Mouse (Mus musculus) heart, embryonic 14.5 days (tissue): ENCODE data around the gene Neurog2. TPM values are rescaled to one million over a fixed set of nuclear protein-coding genes. Genes with fewer than 3 reads are reported as not detected.

Source experiments
- ATAC-seq: fragments of 200-750 bp; cut with Nextera tagmentation; 2 replicates; pipeline ENCODE4 v1.8.0; 2017; ENCODE audit warnings: low read depth, moderate TSS enrichment; ENCODE audit not compliant: insufficient number of reproducible peaks, insufficient read depth, low FRiP score
- H3K27ac ChIP-seq, 2 experiments: fragments of 200-500 bp in 1 of 2; fragments of 300-500 bp in 1 of 2; sonication (generic) in 1 of 2; replicated peaks in 1 of 2; 2 replicates each; pipeline ENCODE4 v1.5.1; 2012 to 2014; ENCODE audit warnings: low read depth in 2 of 2, low read length in 2 of 2, control low read depth in 1 of 2, mild to moderate bottlenecking in 1 of 2, mixed read lengths in 1 of 2; ENCODE audit not compliant: control insufficient read depth in 1 of 2, insufficient read depth in 1 of 2
- H3K27me3 ChIP-seq: fragments of 300-500 bp; sonication (generic); 2 replicates; pipeline ENCODE4 v1.6.1; 2014; ENCODE audit warnings: mild to moderate bottlenecking, low read length, control low read depth; ENCODE audit not compliant: control insufficient read depth, insufficient read depth
- H3K36me3 ChIP-seq: fragments of 300-500 bp; sonication (generic); 2 replicates; pipeline ENCODE4 v1.6.1; 2014; ENCODE audit warnings: mild to moderate bottlenecking, control low read depth, low read length, mixed read lengths; ENCODE audit not compliant: control insufficient read depth, insufficient read depth
- H3K4me1 ChIP-seq, 2 experiments: fragments of 200-500 bp in 1 of 2; fragments of 300-500 bp in 1 of 2; sonication (generic) in 1 of 2; 2 replicates each; pipeline ENCODE4 v1.6.1; 2012 to 2014; ENCODE audit warnings: low read length in 2 of 2, control low read depth in 1 of 2, mixed read lengths in 1 of 2; ENCODE audit not compliant: control insufficient read depth in 2 of 2, insufficient read depth in 2 of 2
- H3K4me2 ChIP-seq: fragments of 300-500 bp; sonication (generic); 2 replicates; pipeline ENCODE4 v1.6.1; 2014; ENCODE audit warnings: mild to moderate bottlenecking, low read length
- H3K4me3 ChIP-seq, 2 experiments: fragments of 200-500 bp in 1 of 2; fragments of 300-500 bp in 1 of 2; sonication (generic) in 1 of 2; 2 replicates each; pipeline ENCODE4 v1.5.1; 2012 to 2014; ENCODE audit warnings: low read length in 2 of 2, mild to moderate bottlenecking in 2 of 2, control low read depth in 1 of 2, low read depth in 1 of 2, moderate library complexity in 1 of 2; ENCODE audit not compliant: control insufficient read depth in 1 of 2, insufficient read depth in 1 of 2
- H3K9ac ChIP-seq: fragments of 300-500 bp; sonication (generic); 2 replicates; pipeline ENCODE4 v1.6.1; 2014; ENCODE audit warnings: mild to moderate bottlenecking, low read length
- H3K9me3 ChIP-seq: fragments of 300-500 bp; sonication (generic); 2 replicates; pipeline ENCODE4 v1.6.1; 2016; ENCODE audit warnings: low read length, control low read depth; ENCODE audit not compliant: control insufficient read depth
- WGBS: fragments of 180-500 bp; shearing (Covaris S2); extraction: QIAGEN DNeasy Blood & Tissue Kit; methylation state at CpG from one replicate; pipeline ENCODE4 v1.1.7; 2014; 5-methylcytosine and 5-hydroxymethylcytosine counted together
- polyA plus RNA-seq: library from polyadenylated mRNA; unstranded; fragments of >200 nt; fragmentation: Nextera tagmentation; extraction: Ambion mirVana; gene quantifications from 2 replicates; pipeline ENCODE4 v1.2.1, GENCODE M21; 2014

The Neurog2 gene
- polyA plus RNA-seq, 1 experiment from 2014 or later: not detected

GRCm38 (mm10) chr3:127627956-127628310, 5.0 kb upstream of the Neurog2 start:
- Histone ChIP-seq H3K4me1 (peaks cover 0 to 21% of the 10 kb centered on the region in 2 experiments; a peak in 3 of 4 replicates), H3K4me3 (0 out of 4 replicates have a peak overlapping the region, but pooled peaks of 1 of the 2 experiments have one; percentile 6), H3K9me3 (no peaks in the 10 kb centered on the region), H3K27ac (no peak overlapping the region), H3K36me3 (no peaks in the 10 kb centered on the region), H3K4me2 (0 out of 2 replicates have a peak overlapping the region, but pooled peaks have one; percentile 25), H3K9ac (no peak overlapping the region), H3K27me3 (peaks cover 88% of the 10 kb centered on the region)
- under 1% methylated on average over 9 of the region's 9 CpGs for WGBS
- ATAC-seq: no peak

GRCm38 (mm10) chr3:127628311-127629184, 4.4 kb upstream of the Neurog2 start:
- Histone ChIP-seq H3K4me3 (0 out of 4 replicates have a peak overlapping the region, but pooled peaks of 1 of the 2 experiments have one; percentile 6), H3K36me3 (no peaks in the 10 kb centered on the region), H3K9ac (no peak overlapping the region), H3K4me2 (0 out of 2 replicates have a peak overlapping the region, but pooled peaks have one; percentile 25), H3K9me3 (no peaks in the 10 kb centered on the region), H3K27ac (no peak overlapping the region), H3K27me3 (peaks cover 94% of the 10 kb centered on the region), H3K4me1 (peaks cover 0 to 27% of the 10 kb centered on the region in 2 experiments; a peak in 3 of 4 replicates)
- no peak for ATAC-seq
- 3% methylated on average over 37 of the region's 37 CpGs for WGBS

- WGBS: 13% methylated on average over 1 of the region's 1 CpGs
- Histone ChIP-seq H3K4me1 (peaks cover 2 to 33% of the 10 kb centered on the region in 2 experiments; a peak in 3 of 4 replicates), H3K4me3 (no peak overlapping the region), H3K4me2 (no peak overlapping the region), H3K36me3 (no peaks in the 10 kb centered on the region), H3K9me3 (no peaks in the 10 kb centered on the region), H3K9ac (no peak overlapping the region), H3K27ac (no peak overlapping the region), H3K27me3 (peaks cover 97% of the 10 kb centered on the region)
- ATAC-seq: no peak
Observed at GRCm38 (mm10) chr3:127630190-127630589, 2.7 kb upstream of the Neurog2 start.

GRCm38 (mm10) chr3:127630735-127631372, 2.1 kb upstream of the Neurog2 start:
- no peak overlapping the region for H3K27ac ChIP-seq
- no peak overlapping the region for H3K9ac ChIP-seq
- 9% methylated on average over 17 of the region's 17 CpGs for WGBS
- peaks cover 2 to 28% of the 10 kb centered on the region in 2 experiments; a peak in 3 of 4 replicates for H3K4me1 ChIP-seq
- H3K4me3 ChIP-seq: no peak overlapping the region
- H3K9me3 ChIP-seq: no peaks in the 10 kb centered on the region
- ATAC-seq: no peak
- no peak overlapping the region for H3K4me2 ChIP-seq
- H3K27me3 ChIP-seq: peaks cover 95% of the 10 kb centered on the region
- H3K36me3 ChIP-seq: no peaks in the 10 kb centered on the region

GRCm38 (mm10) chr3:127631582-127631981, 1.4 kb upstream of the Neurog2 start:
- Histone ChIP-seq H3K4me3 (no peak overlapping the region), H3K9me3 (no peaks in the 10 kb centered on the region), H3K4me2 (no peak overlapping the region), H3K27ac (no peak overlapping the region), H3K9ac (no peak overlapping the region), H3K27me3 (peaks cover 94% of the 10 kb centered on the region), H3K4me1 (peaks cover 2 to 28% of the 10 kb centered on the region in 2 experiments; a peak in 3 of 4 replicates), H3K36me3 (no peaks in the 10 kb centered on the region)
- ATAC-seq: no peak
- WGBS: 1% methylated on average over 10 of the region's 10 CpGs

GRCm38 (mm10) chr3:127632531-127632930, 404 bp upstream of the Neurog2 start:
- no peak overlapping the region; the same call in 1 of the 2 replicates for H3K9ac ChIP-seq
- H3K4me2 ChIP-seq: peak overlapping the region; percentile 95
- H3K27ac ChIP-seq: no peak overlapping the region
- no peak for ATAC-seq
- under 1% methylated on average over 30 of the region's 32 CpGs for WGBS
- no peaks in the 10 kb centered on the region for H3K36me3 ChIP-seq
- peaks cover 2 to 28% of the 10 kb centered on the region in 2 experiments; a peak in 3 of 4 replicates for H3K4me1 ChIP-seq
- H3K9me3 ChIP-seq: no peaks in the 10 kb centered on the region
- peaks cover 94% of the 10 kb centered on the region for H3K27me3 ChIP-seq
- peak overlapping the region; percentile 27 to 50 for H3K4me3 ChIP-seq

- peak overlapping the region; percentile 45 to 50 for H3K4me3 ChIP-seq
- under 1% methylated on average over 58 of the region's 58 CpGs for WGBS
- H3K9ac ChIP-seq: no peak overlapping the region
Observed at GRCm38 (mm10) chr3:127634101-127634983, 1.4 kb downstream of the Neurog2 start.

More at GRCm38 (mm10) chr3:127634101-127634983, 1.4 kb downstream of the Neurog2 start:
- no peaks in the 10 kb centered on the region for H3K36me3 ChIP-seq
- peak overlapping the region; percentile 95 for H3K4me2 ChIP-seq
- H3K27ac ChIP-seq: no peak overlapping the region
- H3K4me1 ChIP-seq: peaks cover 2 to 22% of the 10 kb centered on the region in 2 experiments; a peak in 3 of 4 replicates
- H3K27me3 ChIP-seq: peaks cover 95% of the 10 kb centered on the region
- no peaks in the 10 kb centered on the region for H3K9me3 ChIP-seq
- ATAC-seq: peak; percentile 54
